Mouse (Mus musculus) erythroblast, embryonic 14.5 days (primary cell): Measurements from ENCODE around the gene Smarcd1.

Experiments used
- GATA1 ChIP-seq: IDR thresholded peaks from 2 replicates; pipeline ENCODE4 v1.6.1; 2012; ENCODE audit warnings: low read length, inconsistent platforms, mixed read lengths
- TAL1 ChIP-seq: IDR thresholded peaks from 3 replicates; pipeline ENCODE4 v1.6.1; 2012; ENCODE audit warnings: low read length, inconsistent platforms, mixed read lengths

- TF ChIP-seq GATA1 (no peak), TAL1 (no peak)
Observed at GRCm38 (mm10) chr15:99679008-99679407, 22.9 kb upstream of the Smarcd1 start.
